Mouse (Mus musculus) G1E (cell line): ENCODE measurements at regions not wholly inside any gene's neighbourhood (a gene's known extent, or its start where the extent isn't known, plus 50 kb on each side); places are given as distances from the start of the nearest gene placed in this dataset.
A peak's percentile ranks its signal among the peaks of the same experiment; 100 is the strongest.

Source experiments
- ATAC-seq: 2 replicates; pipeline ENCODE4 v1.8.0; 2016; ENCODE audit warnings: mild to moderate bottlenecking; ENCODE audit not compliant: insufficient number of reproducible peaks, poor library complexity, low FRiP score, severe bottlenecking; ENCODE audit errors: extremely low read depth
- DNase-seq: peaks from one replicate; pipeline ENCODE4 v3.0.0; 2012; ENCODE audit warnings: low spot score
- H3K27me3 ChIP-seq: 2 replicates; pipeline ENCODE4 v1.6.1; 2012; ENCODE audit warnings: mild to moderate bottlenecking, low read length, inconsistent platforms; ENCODE audit not compliant: insufficient read depth
- H3K36me3 ChIP-seq: replicated peaks from 2 replicates; pipeline ENCODE3; 2012; ENCODE audit warnings: mild to moderate bottlenecking, inconsistent platforms
- H3K4me1 ChIP-seq: 2 replicates; pipeline ENCODE4 v1.6.1; 2012; ENCODE audit warnings: low read depth, low read length, inconsistent platforms, mixed read lengths; ENCODE audit not compliant: insufficient read depth
- H3K4me3 ChIP-seq: 2 replicates; pipeline ENCODE4 v1.5.1; 2012; ENCODE audit warnings: low read depth, mild to moderate bottlenecking, inconsistent platforms, low read length, moderate library complexity, mixed read lengths
- H3K9me3 ChIP-seq: replicated peaks from 2 replicates; pipeline ENCODE4 v1.6.1; 2012; ENCODE audit warnings: inconsistent platforms
- CTCF ChIP-seq: IDR thresholded peaks from 2 replicates; pipeline ENCODE4 v1.5.1; 2012; ENCODE audit warnings: low read depth, low read length, inconsistent platforms, mixed read lengths
- GATA1 ChIP-seq: IDR thresholded peaks from 2 replicates; pipeline ENCODE4 v1.6.1; 2012; ENCODE audit warnings: borderline replicate concordance, low read length, inconsistent platforms, mixed read lengths
- GATA2 ChIP-seq: IDR thresholded peaks from 2 replicates; pipeline ENCODE4 v1.6.1; 2012; ENCODE audit warnings: low read depth, low read length, inconsistent platforms, borderline replicate concordance
- POLR2AphosphoS5 ChIP-seq: IDR thresholded peaks from 2 replicates; pipeline ENCODE4 v1.6.1; 2012; ENCODE audit warnings: low read depth, low read length, inconsistent platforms; ENCODE audit not compliant: insufficient replicate concordance
- TAL1 ChIP-seq: conservative IDR thresholded peaks from 2 replicates; pipeline ENCODE4 v1.6.1; 2012; ENCODE audit warnings: low read depth, low read length, inconsistent platforms, mixed read lengths

DNA sequence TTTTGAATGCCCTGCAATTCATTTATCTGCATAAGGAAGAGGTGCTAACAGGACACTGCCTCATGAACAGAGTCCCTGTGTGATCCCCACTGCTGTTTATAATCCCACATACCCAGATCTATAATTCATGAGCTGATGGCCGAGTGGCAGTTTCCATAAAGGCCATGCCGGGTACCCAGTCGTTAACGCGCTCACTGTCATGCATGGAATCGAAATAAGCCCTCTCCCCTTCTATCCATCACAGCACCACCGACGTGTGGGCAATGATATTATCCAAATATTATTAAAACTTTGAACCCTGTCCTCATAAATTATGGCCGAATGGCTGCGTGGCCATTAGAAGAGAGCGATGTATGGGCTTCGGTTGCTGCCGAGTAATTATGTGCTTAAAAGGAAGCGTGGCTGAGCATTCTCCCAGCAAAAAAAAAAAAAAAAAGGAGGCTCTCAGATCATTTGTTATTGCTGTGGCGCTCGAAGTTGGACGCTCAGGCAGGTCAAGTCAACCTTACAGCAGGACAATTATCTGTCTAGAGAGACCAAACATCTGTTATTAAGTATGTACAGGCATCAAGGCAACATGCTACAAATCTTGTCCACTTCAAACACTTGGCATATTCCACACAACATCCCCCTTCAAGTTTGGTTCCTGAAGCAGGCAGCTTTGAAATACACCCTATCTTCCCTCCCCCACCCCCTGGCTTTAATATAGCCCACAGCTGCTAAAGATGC is 109.1 kb upstream of the Sall1 start:
- Histone ChIP-seq H3K9me3 (peaks cover 57% of the 10 kb centered on the region), H3K36me3 (no peaks in the 10 kb centered on the region), H3K27me3 (no peaks in the 10 kb centered on the region), H3K4me1 (no peaks in the 10 kb centered on the region), H3K4me3 (no peak overlapping the region)
- DNase-seq: no peak
- TF ChIP-seq POLR2AphosphoS5: no peak
- TF ChIP-seq GATA2: no peak
- TF ChIP-seq GATA1: no peak
- TF ChIP-seq TAL1: no peak
- no peak for TF ChIP-seq CTCF
- no peak for ATAC-seq

DNA sequence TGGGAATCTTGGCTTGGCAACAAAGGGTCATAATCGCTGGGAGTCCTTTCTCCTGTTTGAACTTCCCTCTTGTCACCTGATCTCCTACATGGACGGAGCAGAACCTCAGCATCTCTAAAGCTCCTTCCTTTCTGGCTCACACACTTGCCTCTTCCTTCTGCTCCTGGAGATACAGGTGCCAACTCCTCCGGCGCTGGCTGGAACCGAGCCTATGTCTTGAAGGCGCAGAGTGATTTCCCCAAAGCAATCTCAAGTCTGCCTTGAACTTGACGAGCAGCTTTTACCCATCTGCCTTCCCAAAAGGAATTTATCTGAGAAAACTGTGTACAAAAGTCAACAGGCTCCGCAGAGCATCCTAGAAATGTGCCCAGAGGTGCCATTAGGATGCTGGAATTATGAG is 108.4 kb upstream of the Sall1 start:
- no peak for DNase-seq
- H3K27me3 ChIP-seq: no peaks in the 10 kb centered on the region
- H3K4me3 ChIP-seq: no peak overlapping the region
- H3K36me3 ChIP-seq: no peaks in the 10 kb centered on the region
- no peaks in the 10 kb centered on the region for H3K4me1 ChIP-seq
- no peak for ATAC-seq
- no peak for TF ChIP-seq GATA2
- no peak for TF ChIP-seq CTCF
- TF ChIP-seq POLR2AphosphoS5: no peak
- TF ChIP-seq GATA1: no peak
- H3K9me3 ChIP-seq: peaks cover 61% of the 10 kb centered on the region

DNA sequence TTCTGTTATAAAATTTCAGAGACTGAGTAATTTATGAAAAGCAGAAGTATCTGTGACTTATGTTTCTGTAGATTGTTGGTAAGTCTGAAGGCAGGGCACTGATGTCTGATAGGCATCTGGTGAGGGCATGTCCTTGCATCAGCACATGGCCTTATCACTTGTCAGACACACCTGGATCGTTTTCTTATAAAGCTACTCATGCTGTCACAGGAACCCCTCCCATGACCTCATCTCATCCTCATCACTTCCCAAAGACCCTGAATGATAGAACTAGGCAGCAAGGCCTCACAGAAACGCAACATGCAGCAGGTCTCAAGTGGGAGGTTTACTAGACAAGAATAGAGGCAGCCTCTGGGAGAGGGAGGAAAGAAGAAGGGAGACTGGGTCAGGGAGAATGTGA is 107.0 kb upstream of the Sall1 start:
- no peak overlapping the region for H3K4me3 ChIP-seq
- peak; percentile 25; the same call in 1 of the 2 replicates for ATAC-seq
- H3K27me3 ChIP-seq: no peaks in the 10 kb centered on the region
- DNase-seq: no peak
- H3K4me1 ChIP-seq: no peaks in the 10 kb centered on the region
- no peak for TF ChIP-seq GATA2
- no peak for TF ChIP-seq CTCF
- no peak for TF ChIP-seq GATA1
- TF ChIP-seq TAL1: no peak
- H3K36me3 ChIP-seq: no peaks in the 10 kb centered on the region
- peaks cover 67% of the 10 kb centered on the region for H3K9me3 ChIP-seq

DNA sequence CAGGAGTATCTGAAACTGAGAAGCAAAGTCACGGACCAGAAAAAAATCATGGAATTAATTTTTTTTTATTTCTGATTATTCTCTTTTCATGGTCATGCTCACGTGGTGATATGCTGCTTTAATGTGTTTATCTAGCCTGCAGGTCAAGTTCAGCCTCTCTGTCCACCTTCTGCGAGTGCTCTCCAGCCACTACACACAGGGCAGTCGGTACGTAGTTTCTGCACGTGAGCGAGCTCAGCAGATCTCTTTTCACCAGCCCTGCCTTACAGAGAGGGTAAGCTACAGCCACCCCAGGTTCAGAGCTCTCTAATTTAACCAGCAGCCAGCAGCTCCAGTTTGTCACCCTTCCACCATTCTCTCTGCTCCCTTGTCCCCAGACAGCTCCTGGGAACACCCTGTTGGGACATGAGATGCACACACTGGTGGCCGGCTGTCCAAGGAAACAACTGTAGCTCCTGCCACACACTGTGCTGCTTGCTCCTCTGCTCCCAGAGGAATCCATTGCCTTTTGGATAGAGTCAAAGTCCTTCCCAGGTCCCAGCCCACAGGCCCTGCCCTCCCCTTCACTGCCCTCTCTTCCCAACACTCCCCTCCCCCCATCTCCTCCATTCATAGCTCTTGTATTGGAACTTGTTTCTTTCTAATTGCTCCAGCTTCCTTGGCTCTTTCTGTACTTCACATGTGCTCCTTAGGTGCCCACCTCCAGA is 97.7 kb upstream of the Sall1 start:
- H3K27me3 ChIP-seq: no peaks in the 10 kb centered on the region
- DNase-seq (no peak), ATAC-seq (no peak)
- H3K9me3 ChIP-seq: peaks cover 50% of the 10 kb centered on the region
- no peaks in the 10 kb centered on the region for H3K4me1 ChIP-seq
- H3K4me3 ChIP-seq: no peak overlapping the region
- H3K36me3 ChIP-seq: no peaks in the 10 kb centered on the region
- TF ChIP-seq GATA1 (no peak), GATA2 (no peak), TAL1 (no peak), POLR2AphosphoS5 (no peak), CTCF (no peak)

DNA sequence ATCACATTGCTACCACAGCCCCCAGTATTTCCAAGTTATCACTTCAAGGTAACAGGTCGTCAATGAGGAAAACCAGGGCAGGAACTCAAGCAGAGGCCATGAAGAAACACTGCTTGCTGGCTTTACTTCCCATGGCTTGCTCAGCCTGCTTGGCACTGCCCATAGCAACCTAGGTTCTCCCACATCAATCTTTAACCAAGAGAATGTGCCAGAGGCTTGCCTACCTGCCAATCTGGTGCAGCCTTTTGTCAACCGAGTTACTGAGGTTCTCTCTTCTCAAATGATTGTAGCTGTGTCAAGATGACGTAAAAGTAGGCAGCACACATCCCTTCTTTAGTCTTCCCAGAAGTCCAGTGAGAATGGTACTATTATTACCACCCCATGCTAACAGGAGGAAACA is 95.9 kb upstream of the Sall1 start:
- TF ChIP-seq CTCF: no peak
- no peak for TF ChIP-seq POLR2AphosphoS5
- no peak for TF ChIP-seq TAL1
- no peak for TF ChIP-seq GATA1
- TF ChIP-seq GATA2: no peak
- no peak for DNase-seq
- H3K4me1 ChIP-seq: no peaks in the 10 kb centered on the region
- peaks cover 46% of the 10 kb centered on the region for H3K9me3 ChIP-seq
- no peaks in the 10 kb centered on the region for H3K36me3 ChIP-seq
- no peaks in the 10 kb centered on the region for H3K27me3 ChIP-seq
- no peak for ATAC-seq
- no peak overlapping the region for H3K4me3 ChIP-seq

DNA sequence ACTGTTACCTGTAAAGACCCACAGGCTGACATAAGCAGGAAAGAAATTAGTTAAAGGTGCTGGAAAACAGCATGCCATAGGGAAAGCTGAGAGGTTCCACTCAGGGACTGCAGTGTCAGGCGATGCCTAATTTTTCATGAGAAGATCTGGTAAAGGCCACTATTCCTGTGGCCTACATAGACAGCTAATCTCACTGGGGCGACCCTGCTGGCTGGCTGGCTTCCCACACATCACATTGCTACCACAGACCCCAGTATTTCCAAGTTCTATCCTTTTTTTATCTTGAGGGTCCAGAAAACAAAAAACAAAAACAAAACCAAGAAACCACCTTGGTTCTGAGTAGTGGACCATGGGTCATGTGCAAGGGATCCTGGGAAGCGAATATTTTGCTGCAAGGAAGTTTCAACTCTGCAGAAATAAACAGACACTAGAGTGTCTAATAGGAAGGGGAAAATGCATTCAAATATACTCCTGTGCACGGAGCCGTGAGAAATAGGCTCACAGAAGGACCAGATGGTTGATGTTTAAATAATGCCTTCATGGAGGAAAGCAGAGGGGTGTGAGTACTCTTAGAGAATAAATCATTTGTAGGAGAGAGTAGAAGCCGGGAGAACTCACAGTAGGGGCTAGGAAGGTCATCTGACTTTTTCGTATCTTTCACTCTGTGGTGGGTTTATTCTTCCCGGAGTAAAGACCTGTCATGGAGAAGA is 94.6 kb upstream of the Sall1 start:
- no peak for DNase-seq
- Histone ChIP-seq H3K4me3 (no peak overlapping the region), H3K9me3 (peaks cover 48% of the 10 kb centered on the region), H3K4me1 (no peaks in the 10 kb centered on the region), H3K36me3 (no peaks in the 10 kb centered on the region), H3K27me3 (no peaks in the 10 kb centered on the region)
- no peak for TF ChIP-seq GATA2
- no peak for TF ChIP-seq CTCF
- TF ChIP-seq POLR2AphosphoS5: no peak
- ATAC-seq: no peak
